In the genomic region with DNA sequence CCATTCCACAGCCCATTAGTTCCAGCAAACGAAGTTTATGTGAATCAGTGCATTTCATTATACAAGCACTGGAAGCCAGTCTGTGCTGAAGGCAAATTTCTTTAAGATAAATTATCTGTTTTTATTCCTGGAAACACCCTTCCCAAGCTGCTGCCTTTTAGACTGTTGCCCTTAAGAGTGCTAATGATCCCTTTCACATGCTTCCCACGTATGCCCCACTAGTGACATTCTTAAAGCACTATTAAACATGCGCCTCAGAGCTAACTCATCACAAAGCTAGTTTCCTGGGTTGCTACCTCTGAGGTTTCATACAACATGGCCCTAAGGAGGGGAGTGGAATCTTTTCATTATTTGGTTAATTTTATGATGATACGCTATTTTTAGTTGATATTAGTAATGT, we compare ENCODE assay signal across 25 mouse cellular contexts. TPM values are rescaled to one million over a fixed set of nuclear protein-coding genes. Genes with fewer than 3 reads are reported as not detected.
"Had no signal": no experiment of that assay in that cellular context is flagged by ENCODE, and none has a peak within 500 bp of the region (broad histone marks: within the 10 kb centered on the region; RNA-seq: fewer than 3 reads in every experiment).

No protein-coding gene starts in this region.

- ATAC-seq: hindbrain, postnatal 0 days; intestine, embryonic 16.5 days had no signal

- H3K4me1 ChIP-seq: heart, embryonic 13.5 days; heart, embryonic 15.5 days; kidney, embryonic 15.5 days; liver, embryonic 13.5 days had no signal

- H3K9ac ChIP-seq: heart, embryonic 13.5 days; heart, embryonic 15.5 days; kidney, embryonic 15.5 days; limb, embryonic 13.5 days; limb, embryonic 15.5 days; liver, embryonic 13.5 days had no signal

- H3K27ac ChIP-seq: heart, adult 2 months; heart, embryonic 13.5 days; heart, embryonic 15.5 days; hindbrain, postnatal 0 days; kidney, embryonic 15.5 days; kidney, postnatal 0 days; limb, embryonic 13.5 days; limb, embryonic 15.5 days; liver, embryonic 13.5 days had no signal

- H3K4me2 ChIP-seq: heart, embryonic 11.5 days; heart, embryonic 13.5 days; heart, embryonic 15.5 days; kidney, embryonic 15.5 days; limb, embryonic 13.5 days; limb, embryonic 15.5 days; liver, embryonic 11.5 days; liver, embryonic 13.5 days had no signal

- H3K4me3 ChIP-seq: heart, adult 2 months; heart, embryonic 13.5 days; heart, embryonic 15.5 days; kidney, embryonic 15.5 days; limb, embryonic 13.5 days; limb, embryonic 15.5 days; liver, embryonic 13.5 days had no signal

- H3K36me3 ChIP-seq: heart, embryonic 13.5 days; heart, embryonic 15.5 days; kidney, embryonic 15.5 days; limb, embryonic 13.5 days; limb, embryonic 15.5 days; liver, embryonic 13.5 days had no signal

- DNase-seq: gastrocnemius, postnatal 14 days; gastrocnemius, postnatal 36 days; heart, adult 2 months; heart, postnatal 14 days; heart, postnatal 36 days; kidney, adult 11 months; kidney, adult 2 months; kidney, adult 9 months; kidney, postnatal 14 days; kidney, postnatal 36 days; layer of hippocampus, adult 9-11 months; layer of hippocampus, postnatal 36 days; left cerebral cortex, postnatal 4 days; liver, embryonic 13.5 days had no signal

- H3K9me3 ChIP-seq: heart, embryonic 13.5 days; heart, embryonic 15.5 days; kidney, embryonic 15.5 days; limb, embryonic 13.5 days; limb, embryonic 15.5 days; liver, embryonic 13.5 days had no signal

- H3K27me3 ChIP-seq: heart, embryonic 13.5 days; heart, embryonic 15.5 days; kidney, embryonic 15.5 days; limb, embryonic 13.5 days; limb, embryonic 15.5 days; liver, embryonic 13.5 days had no signal

RNA-seq across cellular contexts. Expression of gene Fsip1, which starts 41.8 kb away (rescaled TPM):
- polyA plus RNA-seq: heart, embryonic 13.5 days; large intestine, adult 2 months had no signal
